Mouse (Mus musculus) regulatory T cell (primary cell): Measurements from ENCODE around the gene Etv3.

Source experiments
- in situ Hi-C: fragments of 300-600 bp; cut with MboI, MseI; formaldehyde crosslinking; loops from one replicate; pipeline ENCODE4 v1.15.1; 2025; ENCODE audit warnings: high pct_unique_total_duplicates

Etv3 gene

GRCm38 (mm10) chr3:87515567-87516081 lies 9.6 kb upstream of the Etv3 start:
- in situ Hi-C loops, result no loop called here

GRCm38 (mm10) chr3:87518425-87518824 lies 6.8 kb upstream of the Etv3 start:
- in situ Hi-C loops, result no loop called here

- in situ Hi-C loops, result no loop called here
These were observed 4.1 kb upstream of the Etv3 start for GRCm38 (mm10) chr3:87521126-87521525.

DNA sequence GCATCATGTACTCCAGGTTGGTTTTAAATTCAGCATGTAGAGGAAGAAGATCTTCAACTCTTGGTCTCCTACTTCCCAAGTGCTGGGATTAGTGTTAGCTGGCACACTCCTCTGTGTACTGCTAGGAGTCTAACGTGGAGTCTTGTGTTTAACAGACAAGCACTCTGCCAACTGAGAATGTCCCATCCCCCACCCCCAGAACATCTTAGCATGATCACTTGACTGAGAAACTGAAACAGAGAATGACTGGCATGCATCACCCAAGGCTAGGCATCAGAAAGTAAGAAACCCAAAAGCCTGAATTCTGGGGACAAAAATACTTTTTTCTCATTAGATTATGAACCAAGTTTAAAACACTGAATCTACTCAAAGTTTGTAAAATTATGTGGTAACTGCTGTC lies 3.4 kb upstream of the Etv3 start:
- in situ Hi-C loops, result no loop called here

- in situ Hi-C loops, result no loop called here
These were observed 1.5 kb upstream of the Etv3 start for GRCm38 (mm10) chr3:87523701-87524100.

- in situ Hi-C loops, result loop anchor here (25.0 kb wide), 1 partner anchor 689 kb away; no protein-coding TSS in a partner anchor
These were observed 797 bp downstream of the Etv3 start for GRCm38 (mm10) chr3:87525837-87526570.

DNA sequence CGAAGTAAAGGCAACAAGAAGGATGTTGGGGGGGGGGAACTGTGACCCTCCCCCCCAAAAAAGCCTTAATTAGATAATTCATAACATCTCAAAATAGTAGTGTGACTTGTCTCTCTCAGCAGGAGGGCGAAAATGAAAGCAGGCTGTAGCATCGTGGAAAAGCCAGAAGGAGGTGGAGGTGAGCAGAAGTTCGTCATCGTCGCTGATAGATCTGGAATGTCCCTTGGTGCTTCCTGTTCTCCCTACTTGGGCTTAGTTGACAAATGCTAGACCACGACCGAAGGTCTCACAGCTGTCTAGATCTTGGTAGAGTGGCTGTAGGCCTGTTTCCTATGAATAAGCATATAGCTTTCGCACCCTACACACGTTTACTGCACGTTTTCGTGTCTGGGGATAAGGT lies 1.9 kb downstream of the Etv3 start:
- in situ Hi-C loops, result loop anchor here (25.0 kb wide), 1 partner anchor 690 kb away; no protein-coding TSS in a partner anchor

GRCm38 (mm10) chr3:87528021-87528420 lies 2.8 kb downstream of the Etv3 start:
- in situ Hi-C loops, result loop anchor here (25.0 kb wide), 1 partner anchor 691 kb away; no protein-coding TSS in a partner anchor

- in situ Hi-C loops, result loop anchor here (25.0 kb wide), 1 partner anchor 692 kb away; no protein-coding TSS in a partner anchor
These were observed 3.6 kb downstream of the Etv3 start for GRCm38 (mm10) chr3:87528841-87529240.

- in situ Hi-C loops, result loop anchor here (25.0 kb wide), 1 partner anchor 692 kb away; no protein-coding TSS in a partner anchor
These were observed 4.4 kb downstream of the Etv3 start for GRCm38 (mm10) chr3:87529568-87529967.

DNA sequence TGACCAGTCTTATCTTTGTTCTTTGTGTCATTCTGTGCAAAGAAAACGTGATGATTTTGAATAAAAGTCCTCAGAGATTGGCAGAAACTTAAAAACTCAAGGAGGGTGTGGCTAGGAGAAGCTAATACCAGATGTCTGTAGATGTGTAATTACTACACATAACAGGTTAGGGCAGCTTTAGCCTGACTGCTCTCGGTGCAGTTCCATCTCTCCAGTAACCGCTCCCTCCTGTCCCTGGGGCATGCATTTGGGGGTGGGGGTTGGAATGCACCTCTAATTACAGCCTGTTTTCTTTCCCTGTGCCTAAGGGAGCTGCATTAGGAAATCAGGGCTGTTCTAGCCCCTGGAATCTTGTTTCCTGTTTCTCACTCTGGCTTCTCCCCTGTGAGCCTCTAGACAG lies 5.0 kb downstream of the Etv3 start:
- in situ Hi-C loops, result loop anchor here (25.0 kb wide), 1 partner anchor 693 kb away; no protein-coding TSS in a partner anchor

- in situ Hi-C loops, result loop anchor here (25.0 kb wide), 1 partner anchor 697 kb away; no protein-coding TSS in a partner anchor
These were observed 8.6 kb downstream of the Etv3 start for GRCm38 (mm10) chr3:87533667-87534378.

GRCm38 (mm10) chr3:87538034-87538433 lies 12.8 kb downstream of the Etv3 start:
- in situ Hi-C loops, result loop anchor here (25.0 kb wide), 1 partner anchor 701 kb away; no protein-coding TSS in a partner anchor

DNA sequence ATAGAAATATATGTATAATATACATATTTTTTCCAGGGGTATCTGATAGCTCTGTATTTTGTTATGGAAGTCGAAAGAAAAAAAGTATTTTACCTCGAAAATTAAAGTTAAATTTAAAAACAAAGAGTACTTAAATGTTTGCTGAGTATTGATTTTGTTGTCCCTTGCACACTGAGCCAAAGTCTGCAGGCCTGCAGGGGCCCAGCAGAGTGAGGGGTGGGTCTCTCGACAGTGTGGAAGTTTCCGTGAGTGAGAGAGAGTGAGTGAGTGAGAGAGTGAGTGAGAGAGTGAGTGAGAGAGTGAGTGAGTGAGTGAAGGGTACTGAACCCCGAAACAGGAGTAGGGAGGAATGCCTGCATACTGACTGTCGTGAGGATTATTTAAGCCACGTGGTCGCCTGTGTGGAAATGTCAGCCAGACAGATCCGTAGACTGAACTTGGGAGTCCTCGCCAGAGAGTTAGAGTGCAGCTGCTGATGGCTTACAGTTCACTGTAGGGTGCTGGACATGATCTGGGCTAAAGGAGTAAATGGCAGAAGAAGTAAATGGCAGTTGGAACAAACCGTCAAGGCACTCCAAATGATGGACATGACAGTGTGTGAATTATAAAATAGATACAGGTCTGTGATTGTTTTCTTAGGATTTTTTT lies 14.9 kb downstream of the Etv3 start:
- in situ Hi-C loops, result loop anchor here (25.0 kb wide), 1 partner anchor 703 kb away; no protein-coding TSS in a partner anchor

- in situ Hi-C loops, result loop anchor here (25.0 kb wide), 1 partner anchor 703 kb away; no protein-coding TSS in a partner anchor
These were observed 15.5 kb downstream of the Etv3 start for GRCm38 (mm10) chr3:87540714-87541113.

- in situ Hi-C loops, result loop anchor here (25.0 kb wide), 1 partner anchor 705 kb away; no protein-coding TSS in a partner anchor
These were observed 17.4 kb downstream of the Etv3 start for GRCm38 (mm10) chr3:87542481-87543215.

GRCm38 (mm10) chr3:87545554-87545953 lies 20.3 kb downstream of the Etv3 start:
- in situ Hi-C loops, result loop anchor here (25.0 kb wide), 1 partner anchor 708 kb away; no protein-coding TSS in a partner anchor

GRCm38 (mm10) chr3:87546291-87546721 lies 21.1 kb downstream of the Etv3 start:
- in situ Hi-C loops, result loop anchor here (25.0 kb wide), 1 partner anchor 709 kb away; no protein-coding TSS in a partner anchor

DNA sequence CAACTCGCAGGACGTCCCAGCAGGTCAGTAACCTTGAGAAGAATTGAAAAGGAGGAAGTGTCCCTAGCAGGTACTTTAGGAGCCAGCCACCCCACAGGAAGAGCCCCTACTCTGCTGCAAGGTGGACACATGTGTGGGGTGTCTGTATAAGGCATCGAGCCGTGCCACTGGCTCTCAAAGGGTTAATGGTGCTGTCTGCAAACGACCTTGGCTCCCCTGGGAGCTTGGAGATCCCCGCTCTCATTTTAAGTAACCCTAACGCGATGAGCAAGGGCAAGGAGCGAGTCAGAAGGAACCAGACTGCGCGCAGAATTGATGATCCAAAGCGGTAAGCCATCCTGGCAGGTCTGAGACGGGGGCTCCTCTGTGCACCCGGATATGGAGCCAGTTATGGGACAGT lies 24.7 kb downstream of the Etv3 start:
- in situ Hi-C loops, result loop anchor here (25.0 kb wide), 1 partner anchor 713 kb away; no protein-coding TSS in a partner anchor

- in situ Hi-C loops, result no loop called here
These were observed 27.1 kb downstream of the Etv3 start for GRCm38 (mm10) chr3:87552327-87552726.
